Mouse (Mus musculus) urinary bladder, postnatal 10 days (tissue): ENCODE data around the gene Gmpr.

Source experiments
- DNase-seq: peaks from one replicate; pipeline ENCODE4 v3.0.0; 2022; ENCODE audit warnings: low spot score

Gene Gmpr

DNA sequence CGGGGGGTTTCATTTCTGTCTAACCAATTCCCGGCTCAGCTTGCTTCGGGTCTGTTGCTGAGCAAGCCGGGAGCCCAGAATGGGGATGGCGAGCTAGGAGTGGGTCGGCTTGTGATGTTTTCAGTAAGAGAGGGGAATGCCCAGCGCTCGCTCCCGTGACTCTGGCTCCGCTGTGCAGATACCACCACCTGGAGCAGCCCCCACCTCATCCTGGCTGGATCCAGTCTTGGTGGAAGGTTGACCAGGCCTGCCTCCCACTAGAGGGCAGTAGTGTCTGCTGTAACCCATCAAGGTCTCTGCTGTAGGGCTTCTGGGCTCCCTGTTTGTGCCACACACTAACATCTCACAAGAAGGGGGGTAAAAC is 31.9 kb downstream of the Gmpr start:
- no peak for DNase-seq

DNA sequence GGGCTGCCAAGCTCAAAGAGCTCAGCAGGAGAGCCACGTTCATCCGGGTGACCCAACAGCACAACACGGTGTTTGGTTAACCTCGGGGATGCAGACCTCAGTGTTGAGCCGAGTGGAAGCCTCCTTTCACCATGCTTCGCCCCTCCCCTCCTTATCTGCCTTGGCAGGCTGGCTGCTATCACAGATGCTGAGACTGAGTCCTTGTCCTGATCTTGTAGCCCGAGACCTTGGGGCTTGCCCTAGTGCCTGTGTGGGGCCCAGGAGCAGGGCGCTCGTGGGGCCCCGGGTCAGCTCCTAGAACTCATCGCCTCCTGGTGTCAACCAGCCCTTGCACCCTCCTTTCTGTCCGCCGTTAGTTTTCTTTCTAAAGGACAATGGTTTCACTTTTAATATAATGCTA is 38.7 kb downstream of the Gmpr start:
- DNase-seq, result no peak

DNA sequence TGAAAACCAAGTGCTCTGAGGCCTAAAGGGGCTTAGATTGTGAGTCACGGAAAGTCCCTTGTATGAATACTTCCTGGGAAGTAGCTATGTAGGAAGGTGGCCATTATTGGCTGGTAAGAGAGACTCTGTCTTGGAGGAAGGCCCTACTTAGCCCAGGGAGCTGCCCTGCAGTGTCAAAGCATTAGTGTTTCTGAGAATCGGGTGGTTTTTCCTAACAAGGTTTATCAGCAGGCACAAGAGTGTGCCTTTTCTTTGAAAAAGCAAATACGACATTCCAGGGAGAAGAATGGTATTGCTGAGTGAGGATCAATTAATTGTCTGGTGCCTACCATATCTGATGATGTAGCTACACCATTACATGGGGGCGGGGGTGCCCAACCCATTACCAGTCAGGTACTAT is 39.7 kb downstream of the Gmpr start:
- no peak for DNase-seq

GRCm38 (mm10) chr13:45547549-45547948 is 40.3 kb downstream of the Gmpr start:
- DNase-seq, result no peak

- DNase-seq, result no peak
Observed at GRCm38 (mm10) chr13:45553674-45554073, 46.4 kb downstream of the Gmpr start.

DNA sequence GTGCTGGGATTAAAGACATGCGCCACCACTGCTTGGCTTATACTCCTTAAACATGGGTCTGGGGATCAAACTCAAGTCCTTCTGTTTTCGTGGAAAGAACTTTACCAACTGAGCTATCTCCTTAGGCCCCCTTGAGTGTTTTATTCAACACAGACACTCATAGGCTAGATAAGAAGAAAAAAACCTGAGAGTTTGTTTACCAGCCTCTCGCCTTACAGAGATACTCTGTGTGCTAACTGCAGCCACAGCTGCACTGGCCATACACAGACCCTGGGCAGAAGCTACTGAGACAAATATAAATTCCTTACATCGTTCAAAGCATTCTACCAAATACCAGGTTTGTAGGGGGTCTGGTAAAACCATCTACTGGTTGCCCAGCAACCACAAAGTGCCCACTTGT is 51.1 kb downstream of the Gmpr start:
- DNase-seq, result no peak

DNA sequence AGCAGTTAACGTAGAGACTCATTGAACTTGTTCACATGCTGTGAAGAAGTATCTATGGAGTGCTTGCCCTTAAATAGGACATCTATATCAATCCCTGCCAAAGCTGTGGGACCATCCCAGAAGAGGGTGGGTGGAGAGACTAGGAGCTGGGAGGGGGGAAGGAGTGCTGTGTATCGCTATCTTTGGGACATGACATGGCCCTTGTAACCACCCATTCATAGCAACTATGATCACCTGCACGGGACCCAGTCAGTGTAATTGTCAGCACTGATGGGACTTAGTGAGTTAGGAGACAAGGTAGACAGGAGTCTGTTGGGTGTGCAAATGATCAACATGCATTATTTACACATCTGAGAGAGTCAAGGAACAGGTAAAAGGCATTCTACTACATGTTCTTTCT is 52.0 kb downstream of the Gmpr start:
- no peak for DNase-seq

GRCm38 (mm10) chr13:45560543-45560942 is 53.3 kb downstream of the Gmpr start:
- DNase-seq, result no peak

- DNase-seq, result no peak
Observed at GRCm38 (mm10) chr13:45562011-45562410, 54.8 kb downstream of the Gmpr start.

GRCm38 (mm10) chr13:45564946-45565345 is 57.7 kb downstream of the Gmpr start:
- DNase-seq, result no peak

DNA sequence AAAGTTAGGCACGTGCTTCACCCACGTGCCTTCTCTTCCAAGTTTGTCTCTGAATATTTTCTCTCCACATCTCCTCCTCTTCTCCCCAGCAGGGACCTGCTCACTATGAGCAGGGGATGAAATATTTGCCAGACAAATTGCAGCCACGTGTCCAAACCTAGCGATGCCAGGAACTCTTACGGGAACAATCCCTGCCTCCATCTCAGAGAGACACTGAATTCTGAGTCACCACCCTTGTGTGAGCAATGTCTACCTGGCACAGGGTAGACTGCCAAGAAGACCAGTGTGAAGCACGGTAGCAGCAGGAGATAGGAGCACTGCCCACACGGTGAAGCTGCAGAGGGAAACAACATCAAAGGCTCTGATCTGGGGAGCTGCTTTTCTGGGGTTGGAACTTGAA is 62.7 kb downstream of the Gmpr start:
- DNase-seq, result no peak

DNA sequence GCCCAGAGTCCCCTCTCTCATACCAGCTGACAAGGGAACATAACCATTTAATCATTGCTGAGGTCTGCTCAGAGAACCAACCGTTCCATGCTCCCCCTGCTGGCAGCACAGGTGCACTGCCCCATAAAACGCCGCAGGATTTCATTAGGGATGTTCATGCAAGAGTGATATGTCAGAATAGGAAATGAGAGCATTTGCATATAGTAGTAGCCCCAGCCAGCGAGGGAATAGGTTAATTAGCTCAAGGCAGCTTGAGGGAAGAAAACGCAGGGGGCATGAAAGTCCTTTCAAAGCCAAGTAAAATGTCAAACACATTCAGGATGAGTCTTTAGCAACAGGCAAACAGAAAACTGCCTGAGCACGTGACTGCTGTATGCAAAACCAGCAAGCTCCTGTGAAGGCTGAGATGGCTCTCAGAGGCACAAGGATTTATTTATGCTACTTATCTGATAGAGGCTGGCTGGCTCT is 64.6 kb downstream of the Gmpr start:
- peak; percentile 45 for DNase-seq

DNA sequence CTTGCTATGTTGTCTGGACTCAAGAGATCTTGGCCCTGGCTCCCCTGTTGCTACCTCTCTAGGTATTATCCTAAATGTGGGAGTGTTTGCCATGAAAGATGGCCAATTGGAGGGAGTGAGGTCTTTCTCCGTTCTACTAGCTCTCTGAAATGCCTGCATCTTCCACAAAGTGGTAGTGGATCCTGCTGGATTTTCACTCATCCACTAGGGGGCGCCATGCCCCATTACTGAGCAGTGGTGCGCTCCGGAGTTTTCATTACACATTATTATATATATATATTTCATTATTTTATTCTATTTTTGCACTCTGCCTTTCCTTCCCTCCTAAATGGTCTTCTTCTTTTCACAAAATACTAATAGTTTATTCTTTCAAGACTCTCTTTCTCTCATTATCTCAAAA is 65.5 kb downstream of the Gmpr start:
- no peak for DNase-seq

DNA sequence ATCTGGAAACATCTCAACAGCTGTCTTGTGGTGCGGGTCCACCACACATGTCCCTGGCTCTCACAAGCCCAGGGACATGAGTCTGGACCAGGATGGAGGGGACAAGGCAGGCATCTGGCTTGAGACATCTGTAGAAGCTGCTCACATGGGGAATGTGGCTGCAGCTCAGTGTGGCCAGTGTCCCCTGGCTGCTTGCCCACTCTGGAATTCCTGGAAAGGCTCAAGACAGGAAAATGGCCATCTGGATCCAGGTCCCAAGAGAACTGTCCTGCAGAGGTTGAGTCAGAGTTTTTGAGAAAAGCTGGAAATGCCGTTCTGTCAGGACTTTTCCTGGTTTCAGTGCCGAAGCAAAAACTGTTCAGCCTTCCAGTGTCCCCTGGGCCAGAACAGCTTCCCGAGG is 68.9 kb downstream of the Gmpr start:
- no peak for DNase-seq

DNA sequence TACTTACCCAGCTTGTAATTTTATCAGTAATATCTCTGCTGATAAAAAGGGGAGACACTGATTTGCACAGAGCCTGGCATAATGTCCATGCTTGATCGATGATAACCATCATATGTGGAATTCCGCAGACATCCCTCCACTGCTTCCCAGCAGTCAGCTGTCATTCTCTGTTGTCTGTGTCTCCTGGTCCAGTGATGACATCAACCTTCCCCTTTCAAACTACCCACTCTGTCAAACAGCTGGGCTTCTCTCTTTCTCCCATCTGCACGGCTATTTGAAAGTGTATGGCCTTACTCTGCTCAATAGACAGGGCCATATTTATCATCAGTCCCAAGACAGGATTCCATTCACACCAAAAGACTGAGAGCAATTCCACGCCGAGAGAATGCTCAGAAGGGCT is 70.1 kb downstream of the Gmpr start:
- no peak for DNase-seq

- no peak for DNase-seq
Observed at GRCm38 (mm10) chr13:45577784-45578183, 70.5 kb downstream of the Gmpr start.

GRCm38 (mm10) chr13:45579751-45580150 is 72.5 kb downstream of the Gmpr start:
- DNase-seq, result no peak

DNA sequence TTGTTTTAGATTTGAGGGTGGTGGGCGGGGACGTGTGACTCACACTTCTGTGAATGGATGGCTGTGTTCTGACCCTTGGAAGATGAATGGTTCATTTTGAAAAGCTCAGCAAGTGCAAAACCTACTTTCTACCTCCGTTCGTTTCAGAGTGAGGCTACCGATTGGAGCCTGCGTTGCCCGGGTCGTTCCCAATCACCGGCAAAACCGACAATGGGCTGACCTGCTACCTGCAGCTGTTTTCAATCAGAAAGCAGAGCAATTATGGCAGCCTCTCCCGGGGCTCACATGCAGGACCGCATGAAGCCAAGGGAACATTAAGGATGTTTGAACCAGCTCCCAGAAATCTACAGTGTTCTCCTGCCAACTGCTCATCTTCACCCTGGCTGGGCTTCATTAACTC is 75.0 kb downstream of the Gmpr start:
- no peak for DNase-seq

DNA sequence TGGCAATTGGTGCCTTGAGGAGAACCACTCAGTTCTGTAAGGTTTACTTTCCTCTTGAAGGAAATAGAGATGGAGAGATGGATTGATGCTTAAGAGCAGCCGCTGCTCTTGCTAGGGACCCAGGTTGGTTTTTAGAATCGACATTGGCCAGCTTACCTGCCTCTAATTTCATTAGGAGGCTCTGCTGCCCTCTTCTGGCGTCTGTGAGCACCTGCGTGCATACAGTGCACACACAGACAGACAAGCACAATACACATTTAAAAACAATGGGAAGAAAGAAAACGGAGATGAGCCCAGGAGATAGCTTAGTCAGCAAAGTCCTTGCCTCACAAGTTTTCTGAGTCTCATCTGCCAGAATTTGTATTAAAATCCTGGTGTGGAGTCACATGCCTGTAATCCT is 75.8 kb downstream of the Gmpr start:
- no peak for DNase-seq

- DNase-seq, result no peak
Observed at GRCm38 (mm10) chr13:45590898-45591297, 83.7 kb downstream of the Gmpr start.

DNA sequence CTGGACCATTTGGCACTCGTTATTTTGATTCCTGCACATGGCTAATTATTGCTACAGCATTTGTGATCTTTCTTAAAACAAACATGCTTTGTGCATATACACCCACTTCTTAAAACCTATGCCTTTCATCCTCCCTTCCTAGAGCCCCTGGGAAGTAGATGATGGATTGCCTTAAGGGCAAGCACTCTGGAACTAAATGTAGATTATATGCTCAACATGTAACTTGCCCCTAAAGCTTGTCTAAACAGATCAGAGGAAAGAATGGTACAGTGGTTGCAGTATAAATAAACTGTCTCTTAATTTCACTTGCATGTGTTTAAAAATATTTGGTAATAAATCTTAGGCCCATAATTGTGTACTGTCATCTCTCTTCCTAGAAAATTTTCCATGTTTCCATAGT is 86.7 kb downstream of the Gmpr start:
- no peak for DNase-seq

DNA sequence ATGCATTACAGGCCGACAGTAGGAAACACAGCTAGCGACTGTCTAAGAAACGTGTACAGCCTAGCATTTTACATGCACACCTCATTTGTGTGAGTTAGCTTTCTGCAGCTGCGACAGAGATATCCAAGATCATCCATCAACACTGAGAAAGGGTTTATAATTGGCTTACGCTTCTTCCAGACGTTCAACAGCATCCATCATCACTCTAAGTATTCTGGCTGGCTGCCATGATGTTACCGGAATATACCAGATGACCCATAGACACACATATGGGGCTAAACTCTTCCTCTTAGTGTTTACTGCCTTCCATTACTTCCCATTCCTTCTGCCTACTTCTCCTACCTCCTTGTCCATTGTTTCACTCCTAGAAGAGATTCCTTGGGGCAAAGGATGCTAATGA is 88.2 kb downstream of the Gmpr start:
- DNase-seq, result no peak

DNA sequence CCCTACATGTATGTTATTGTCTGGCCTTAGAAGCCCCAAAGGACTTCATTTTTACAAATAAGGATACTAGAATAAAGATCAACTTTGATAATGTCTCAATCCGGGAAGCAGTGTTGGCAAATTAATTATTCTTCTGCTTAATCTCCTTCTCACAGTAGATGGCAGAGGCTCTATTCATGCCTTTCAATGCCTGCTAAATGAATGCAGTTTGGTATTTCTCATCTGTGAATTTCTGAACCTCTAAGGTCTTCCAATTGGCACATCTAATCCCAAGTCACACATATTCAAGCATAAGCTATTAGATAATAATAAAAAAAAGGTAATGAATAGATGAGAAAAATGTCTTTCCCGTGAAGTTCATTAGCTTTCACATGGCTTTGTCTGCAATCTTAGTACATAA is 92.6 kb downstream of the Gmpr start:
- no peak for DNase-seq

GRCm38 (mm10) chr13:45600443-45600842 is 93.2 kb downstream of the Gmpr start:
- no peak for DNase-seq
